Mouse (Mus musculus) cerebellum, postnatal 4 days (tissue): ENCODE data around the gene Apeh.
A peak's percentile ranks its signal among the peaks of the same experiment; 100 is the strongest.
"Not testable (repeated sequence)": the region's sequence is repeated elsewhere in the genome, so short reads cannot be mapped to it uniquely, and the experiment has no call there.

ENCODE experiments used
- DNase-seq, 2 experiments: peaks; one replicate each; pipeline ENCODE4 v3.0.0; 2022; ENCODE audit warnings: low spot score in 2 of 2, mixed read lengths in 1 of 2

Apeh gene

DNA sequence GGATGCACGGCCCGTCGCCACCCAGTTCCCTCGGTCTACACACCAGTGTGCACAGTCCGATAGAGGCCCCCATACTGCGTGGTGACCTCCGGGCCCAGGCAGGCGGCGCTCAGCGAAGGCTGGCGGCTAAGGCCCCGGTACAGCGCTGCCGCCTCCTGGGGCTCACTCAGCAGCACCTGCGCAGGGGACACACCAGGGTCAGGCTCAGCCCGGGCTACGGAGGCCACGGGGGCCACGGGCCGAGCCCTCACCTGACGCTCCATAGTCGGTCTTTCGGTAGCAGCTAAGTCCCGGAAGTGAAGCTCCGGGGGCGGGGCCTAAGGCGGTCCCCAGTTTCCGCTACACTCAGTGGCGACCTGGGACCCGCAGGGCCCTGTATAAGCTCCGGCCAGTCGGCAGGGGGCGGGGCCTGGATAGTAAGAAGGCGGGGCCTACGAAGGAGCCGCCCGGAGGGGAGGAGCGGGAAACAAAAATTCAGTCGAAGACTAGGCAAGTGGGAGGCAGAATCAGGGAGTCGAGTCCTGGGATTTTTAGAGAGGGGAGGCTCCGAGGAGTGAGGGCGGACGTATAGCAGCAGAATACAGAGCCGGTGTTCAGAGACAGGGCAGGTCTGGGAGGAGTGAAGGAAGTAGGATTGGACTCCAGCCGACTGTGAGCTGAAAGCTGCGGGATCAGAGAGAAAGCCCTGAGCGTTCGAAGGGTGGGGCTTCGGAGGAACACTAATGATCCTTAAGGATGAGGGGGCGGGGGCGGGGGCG, at the start of gene Apeh:
Gene Apeh, minus strand, starts transcription at position 423 of the 758 bp plus-strand sequence.
- DNase-seq, result peak; percentile 81 to 89

DNA sequence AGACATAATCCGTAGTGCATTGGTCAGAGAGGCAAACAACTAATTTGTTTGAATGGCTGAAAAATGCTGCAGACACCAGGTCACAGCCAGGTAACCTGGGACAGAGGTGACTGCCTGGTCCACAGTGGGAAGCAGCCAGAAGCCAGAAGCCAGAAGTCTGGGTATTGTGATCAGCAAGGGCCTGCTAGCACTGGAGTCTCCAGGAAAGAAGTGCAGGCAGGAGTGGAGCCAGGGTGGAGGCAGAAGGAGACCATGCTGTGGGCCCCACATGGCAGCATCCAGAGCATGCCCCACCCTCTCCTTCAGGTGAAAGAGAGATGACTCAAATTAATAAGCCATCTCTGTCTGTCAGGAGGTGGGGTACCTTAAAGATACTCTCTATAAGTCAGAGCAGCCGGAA, 49.1 kb upstream of the Apeh start:
- no peak for DNase-seq

DNA sequence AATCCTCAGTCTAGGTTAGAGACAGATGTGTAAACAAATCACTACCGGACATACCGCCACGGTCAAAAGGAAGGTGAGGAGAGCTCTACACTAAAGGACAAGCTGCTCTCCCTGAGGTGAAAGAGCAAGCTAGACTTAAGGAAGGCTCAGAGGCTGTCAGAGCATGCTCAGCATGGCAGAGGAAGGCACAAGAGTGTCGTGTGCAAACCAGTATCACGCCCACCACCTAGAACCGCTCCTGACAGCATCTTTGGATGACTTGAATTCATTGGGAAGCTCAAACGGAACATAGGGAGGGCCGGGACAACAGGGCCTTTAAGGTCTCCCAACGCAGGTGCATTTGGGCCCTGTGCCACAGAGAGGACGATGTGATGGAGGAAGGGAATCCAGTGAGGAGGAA, 47.0 kb upstream of the Apeh start:
- DNase-seq, result no peak

DNA sequence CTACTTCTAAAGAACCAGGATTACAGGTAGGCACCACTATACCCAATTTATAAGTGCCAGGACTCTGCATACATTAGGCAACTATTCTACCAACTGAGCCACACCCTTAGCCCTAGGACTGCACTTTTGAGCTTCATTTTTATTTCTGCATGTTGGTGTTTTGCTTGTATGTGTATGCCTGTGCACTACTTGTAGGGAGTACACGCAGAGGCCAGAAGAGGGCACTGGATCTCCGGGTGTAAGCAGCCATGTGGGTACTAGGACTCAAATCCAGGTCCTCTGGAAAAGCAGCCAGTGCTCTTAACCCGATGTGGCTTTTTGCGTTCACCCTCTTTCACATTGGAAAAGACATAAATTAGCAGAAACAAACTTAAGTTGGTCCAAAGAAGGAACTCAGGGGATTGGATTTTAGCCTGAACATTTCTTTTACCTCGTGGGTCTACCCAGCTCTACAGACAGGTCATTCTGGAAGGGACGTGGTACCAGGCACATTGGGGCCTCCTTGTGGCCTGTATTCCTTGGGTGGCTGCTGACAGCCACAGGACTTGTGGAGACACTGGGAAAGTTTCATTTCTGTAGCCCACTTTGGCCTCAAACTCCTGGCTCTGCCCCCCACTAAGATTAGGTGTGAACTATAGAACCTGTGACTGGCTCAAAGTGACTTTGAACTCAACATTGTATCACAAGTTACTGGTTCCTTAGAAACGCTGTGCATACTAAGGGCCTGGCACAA, 45.7 kb upstream of the Apeh start:
- no peak for DNase-seq

DNA sequence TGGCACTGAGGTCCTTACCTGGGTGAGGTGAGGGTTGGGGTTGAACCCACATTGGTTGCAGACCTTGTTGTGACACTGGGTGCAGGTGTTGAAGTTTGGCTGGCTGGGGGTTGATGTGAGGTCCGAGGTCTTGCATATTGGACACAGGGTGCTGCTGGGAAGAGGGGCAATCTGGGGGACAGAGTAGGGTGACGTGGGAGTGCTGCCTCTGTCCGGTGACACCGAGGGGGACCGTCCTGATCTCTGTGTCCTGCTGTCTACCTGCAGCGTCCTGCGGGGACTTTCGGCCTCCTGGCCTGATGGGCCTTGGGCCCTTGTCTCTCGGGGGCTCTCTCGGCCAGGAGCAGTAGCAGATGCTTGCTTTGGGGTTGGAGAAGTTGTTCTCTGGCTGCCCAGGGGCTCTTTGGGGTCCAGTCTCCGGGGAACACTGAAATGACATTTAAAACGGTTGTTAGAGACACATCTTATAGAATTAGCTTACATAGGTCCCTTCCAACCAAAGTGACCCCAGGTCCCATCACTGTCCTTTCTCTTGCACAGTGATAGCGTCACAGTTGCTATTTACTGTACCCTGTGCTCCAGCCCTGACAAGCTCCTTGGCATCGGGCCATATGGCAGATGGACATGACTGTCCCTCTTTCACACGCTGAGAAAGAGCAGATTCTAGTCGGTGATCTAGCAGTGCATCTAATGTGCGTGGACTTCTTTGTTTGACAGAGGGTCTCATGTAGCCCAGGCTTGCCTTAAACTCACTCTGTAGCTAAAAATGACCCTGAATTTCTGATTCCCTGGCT, 45.0 kb upstream of the Apeh start:
- peak; percentile 48 to 81 for DNase-seq

DNA sequence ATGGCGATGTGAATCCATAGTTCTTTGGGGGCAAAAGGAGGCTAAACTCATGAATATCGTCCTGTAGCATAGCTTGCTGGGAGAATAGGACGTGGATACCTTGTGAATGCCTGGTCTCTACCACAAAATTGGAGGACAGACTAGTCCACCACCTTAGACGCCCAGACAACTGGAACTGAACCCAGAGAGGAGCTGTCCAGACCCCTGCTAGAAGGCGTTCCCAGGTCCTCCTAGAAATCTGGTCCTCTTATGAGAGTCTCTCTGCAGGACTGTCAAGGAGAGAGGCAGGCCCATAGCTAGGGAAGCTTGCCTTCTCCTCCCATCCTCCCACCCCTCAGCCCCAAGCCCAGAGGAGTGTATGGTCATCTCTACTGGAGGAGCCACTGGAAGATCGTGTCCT, 43.7 kb upstream of the Apeh start:
- no peak for DNase-seq

DNA sequence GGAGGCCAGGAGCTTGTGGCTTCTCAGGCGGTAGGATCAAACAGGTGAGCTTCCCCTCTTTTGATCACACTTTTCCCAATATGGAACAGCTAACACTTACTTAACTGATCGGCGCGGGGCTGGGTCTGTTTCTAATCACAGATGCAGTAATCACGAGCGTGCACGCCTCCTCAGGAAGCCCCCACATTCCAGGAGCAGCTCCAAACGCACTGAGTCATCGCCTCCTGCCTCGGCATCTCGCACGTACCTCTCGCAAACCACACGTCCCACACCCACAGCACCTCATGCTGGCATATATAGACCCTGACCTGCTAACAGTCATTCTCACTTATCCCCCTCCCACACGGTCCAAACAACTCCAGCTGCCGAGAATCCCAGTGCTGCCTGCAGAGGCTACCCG, 43.1 kb upstream of the Apeh start:
- no peak for DNase-seq

DNA sequence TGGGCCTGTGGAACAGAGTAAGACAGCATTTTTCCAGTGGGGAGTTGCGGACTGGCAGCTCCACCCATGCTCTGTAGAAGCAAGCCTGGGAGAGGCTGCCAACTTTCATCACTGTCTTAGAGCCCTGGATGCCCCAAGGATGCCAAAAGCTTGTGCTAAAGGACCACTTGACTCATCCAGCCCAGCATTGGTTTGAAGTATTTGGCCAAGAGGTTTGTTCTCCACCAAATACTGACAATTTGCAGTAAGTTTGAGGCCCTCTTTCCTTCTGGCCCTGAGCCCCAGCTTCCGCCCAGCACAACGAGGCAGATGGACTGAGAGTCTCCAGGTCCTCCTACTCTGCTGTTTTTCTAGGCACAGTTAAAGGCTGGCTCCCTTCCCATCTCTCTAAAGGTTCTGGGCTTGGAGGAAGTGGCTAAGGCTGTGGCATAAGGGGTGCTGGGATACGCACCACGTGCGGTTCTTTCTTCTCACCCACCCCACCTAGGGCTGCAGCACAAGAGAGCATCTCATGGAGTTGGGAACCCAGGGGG, 42.6 kb upstream of the Apeh start:
- DNase-seq, result no peak

DNA sequence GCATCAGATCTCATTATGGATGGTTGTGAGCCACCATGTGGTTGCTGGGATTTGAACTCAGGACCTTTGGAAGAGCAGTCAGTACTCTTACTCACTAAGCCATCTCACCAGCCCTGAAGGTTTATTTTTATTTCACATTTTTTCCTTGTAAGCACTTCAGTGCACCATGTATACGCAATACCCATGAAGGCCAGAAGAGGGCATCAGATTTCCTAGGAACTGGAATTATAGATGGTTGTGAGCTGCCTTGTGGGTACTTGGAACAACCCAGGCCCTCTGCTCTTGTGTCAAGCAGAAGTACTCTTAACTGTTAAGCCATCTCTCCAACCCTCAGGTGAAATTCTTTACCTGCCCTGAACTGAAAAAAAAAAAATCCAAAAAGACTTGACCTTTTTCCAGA, 41.8 kb upstream of the Apeh start:
- no peak for DNase-seq

DNA sequence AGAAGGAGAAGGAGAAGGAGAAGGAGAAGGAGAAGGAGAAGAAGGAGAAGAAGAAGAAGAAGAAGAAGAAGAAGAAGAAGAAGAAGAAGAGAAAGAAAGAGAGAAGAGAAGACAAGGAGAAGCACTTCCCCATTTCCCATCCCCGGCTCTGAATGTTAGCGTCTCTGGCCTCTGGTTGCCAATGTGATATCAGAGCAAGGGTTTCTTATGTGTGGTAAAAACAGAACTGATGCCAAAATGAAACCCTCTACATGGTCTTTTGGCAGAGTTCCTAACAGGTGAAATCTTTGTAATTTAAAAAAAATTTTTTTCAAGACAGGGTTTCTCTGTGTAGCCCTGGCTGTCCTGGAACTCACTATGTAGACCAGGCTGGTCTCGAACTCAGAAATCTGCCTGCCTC, 41.3 kb upstream of the Apeh start:
- DNase-seq, result not testable (repeated sequence)

DNA sequence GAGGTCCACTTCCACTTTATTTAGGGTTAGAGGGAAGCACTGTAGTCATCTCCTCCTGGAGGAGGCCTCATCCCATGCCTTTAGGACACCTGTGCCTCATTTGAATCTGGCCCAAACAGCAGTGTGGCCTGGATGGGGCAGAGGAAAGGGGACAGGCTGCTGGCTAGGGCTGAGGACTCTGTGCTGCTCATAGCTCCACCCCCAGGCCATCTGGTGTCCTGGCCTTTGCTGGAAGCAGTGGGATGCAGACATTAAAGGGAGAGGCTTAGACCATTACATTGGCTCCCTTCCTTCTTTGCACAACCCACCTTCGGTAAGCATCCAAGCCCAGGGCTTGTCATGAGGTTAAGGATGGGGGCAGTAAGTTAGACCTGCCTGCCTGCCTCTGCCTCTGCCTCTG, 39.1 kb upstream of the Apeh start:
- peak in 1 of 2 experiments; percentile 50 for DNase-seq

DNA sequence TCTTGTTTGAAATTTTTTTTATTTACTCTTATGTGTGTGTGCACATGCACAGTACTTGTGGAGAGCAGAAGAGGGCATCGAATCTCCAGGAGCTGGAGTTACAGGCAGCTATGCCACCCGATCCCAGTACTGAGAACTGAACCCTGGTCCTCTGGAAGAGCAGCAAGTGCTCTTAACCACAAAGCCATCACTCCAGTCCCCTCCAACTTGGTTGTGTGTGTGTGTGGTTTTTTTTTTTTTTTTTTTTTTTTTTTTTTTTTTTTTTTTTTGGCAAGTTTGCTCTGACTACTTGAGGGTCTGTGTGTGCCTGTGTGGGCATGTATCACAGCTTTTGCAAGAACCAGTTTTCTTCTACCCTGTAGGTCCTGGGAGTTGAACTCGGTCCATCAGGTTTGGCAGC, 38.0 kb upstream of the Apeh start:
- no peak for DNase-seq

DNA sequence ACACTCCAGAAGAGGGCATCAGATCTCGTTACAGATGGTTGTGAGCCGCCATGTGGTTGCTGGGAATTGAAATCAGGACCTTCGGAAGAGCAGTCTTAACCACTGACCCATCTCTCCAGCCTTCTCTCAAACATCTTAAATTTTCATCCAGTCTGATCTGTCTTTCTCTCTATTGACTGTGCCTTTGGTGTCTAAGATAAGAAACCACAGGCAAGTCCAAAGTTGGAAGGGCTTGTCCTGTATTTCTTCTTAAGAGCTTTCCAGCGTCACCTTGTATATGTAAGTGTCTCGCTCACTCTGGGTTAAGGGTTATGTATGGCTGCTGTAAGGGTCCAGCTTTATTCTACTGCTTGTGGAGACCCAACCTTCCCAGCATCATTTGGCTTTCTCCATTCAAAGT, 37.1 kb upstream of the Apeh start:
- DNase-seq, result no peak

DNA sequence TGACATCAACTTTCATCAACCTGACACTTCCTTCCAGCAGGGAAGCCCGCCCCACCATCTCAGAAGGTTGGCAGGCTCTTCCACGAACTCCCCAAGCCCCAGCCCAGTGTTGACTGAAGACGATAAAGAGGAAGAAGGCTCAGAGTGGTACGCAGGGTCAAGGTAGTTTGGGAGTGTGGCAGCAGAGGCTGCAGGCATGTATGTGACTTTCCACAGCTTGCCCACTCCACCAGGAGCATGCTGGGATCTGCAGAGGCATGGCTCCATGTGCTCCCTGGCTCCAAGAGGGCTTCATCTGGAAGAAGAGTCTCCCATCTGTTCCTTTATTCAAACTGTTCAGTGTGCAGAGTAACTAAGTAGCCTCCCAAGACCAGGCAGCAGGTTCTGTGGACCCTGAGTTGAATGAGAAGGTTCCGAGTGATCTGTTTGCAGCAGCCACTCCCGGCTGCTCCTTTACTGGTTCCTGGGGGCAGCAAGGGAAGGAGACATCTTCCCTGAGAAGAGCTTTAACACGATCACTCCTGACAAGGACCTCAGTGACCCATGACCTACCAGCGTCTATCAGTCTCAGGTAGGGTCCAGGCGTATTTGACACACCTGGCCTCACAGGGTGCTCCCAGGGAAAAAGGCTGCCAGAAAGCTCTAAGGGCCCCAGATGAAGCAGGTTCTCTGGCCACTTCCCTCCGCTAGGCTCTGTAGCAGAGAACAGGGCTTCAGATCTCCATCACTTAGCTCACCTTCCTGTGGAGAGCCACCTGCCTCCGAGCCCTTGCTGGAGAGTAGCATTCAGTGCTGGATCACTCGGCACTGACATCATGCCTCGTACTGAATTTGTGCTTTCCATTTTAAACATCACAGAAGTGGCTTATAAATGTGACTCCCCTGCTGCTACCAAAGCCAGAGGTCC, 34.9 kb upstream of the Apeh start:
- no peak for DNase-seq

DNA sequence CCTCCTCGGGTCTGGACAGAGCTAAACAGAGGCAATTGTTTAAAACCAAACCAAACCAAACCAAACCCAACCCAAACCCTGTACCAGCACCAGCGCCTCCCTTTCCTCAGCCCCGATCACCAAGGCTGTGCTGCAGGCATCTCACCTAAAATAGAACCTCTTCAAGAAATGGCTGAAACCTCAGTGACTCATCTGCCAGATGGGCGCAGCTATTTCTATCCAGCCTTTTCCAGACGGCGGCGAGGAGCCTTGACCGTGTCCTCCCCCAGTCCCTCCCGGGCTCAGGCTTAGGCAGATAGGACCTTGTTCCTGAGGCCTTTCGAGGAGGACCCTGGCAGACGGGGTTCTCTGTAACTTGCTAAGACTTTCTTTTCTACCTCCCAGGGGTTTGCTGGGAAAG, 33.8 kb upstream of the Apeh start:
- no peak for DNase-seq

DNA sequence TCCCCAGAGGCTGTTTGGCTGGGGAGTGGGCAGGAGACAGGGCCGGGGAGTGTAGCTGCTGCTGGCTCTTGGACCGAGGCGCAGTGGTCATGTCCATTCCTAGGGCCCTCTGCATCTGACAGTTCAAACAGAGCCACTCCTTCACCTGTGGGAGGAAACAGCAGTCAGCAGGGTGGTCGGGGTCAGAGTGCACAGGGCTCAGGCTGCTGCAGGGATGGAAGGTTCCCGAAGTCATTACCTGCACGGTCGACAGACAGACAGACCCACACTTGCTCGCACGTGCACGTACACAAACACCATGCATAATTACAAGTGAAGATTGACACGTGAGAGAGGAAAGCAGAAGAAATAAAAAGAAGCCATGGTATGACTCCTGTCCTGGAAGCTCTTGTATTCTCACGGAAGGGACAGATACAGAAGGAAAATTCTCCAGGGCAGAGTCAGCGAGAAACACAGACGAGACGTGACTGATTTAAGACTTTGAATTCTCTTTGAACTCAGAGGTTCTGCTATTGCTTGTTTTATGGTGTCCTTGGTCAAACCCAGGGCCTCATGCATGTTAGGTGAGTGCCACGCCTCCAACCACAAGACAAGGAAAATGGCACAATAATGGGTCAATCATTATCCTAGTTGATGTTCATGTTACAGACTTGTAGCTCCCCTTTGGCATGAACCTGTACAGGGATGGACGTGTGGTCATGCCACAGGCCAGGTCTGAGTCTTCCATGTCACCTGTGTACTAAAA, 32.2 kb upstream of the Apeh start:
- DNase-seq, result no peak

DNA sequence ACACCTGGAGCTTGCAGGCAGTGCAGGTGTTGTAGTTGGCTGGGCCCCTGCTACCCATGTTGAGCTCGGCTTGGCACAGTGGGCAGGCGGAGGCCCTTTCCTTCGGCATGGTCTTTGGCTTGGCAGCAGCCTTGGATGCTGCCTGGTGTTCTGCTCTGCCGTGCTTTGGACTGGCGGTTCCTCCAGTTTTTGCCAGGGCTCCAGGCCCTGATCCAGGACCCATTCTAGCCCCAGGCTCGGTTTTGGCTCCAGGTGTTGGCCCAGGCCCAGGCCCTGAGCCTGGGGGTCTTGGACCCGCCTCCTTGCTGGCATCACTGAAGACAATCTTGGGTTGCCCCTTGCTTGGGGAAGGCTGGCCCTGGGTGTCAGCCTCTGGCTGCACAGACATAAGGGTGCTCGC, 31.3 kb upstream of the Apeh start:
- DNase-seq, result peak in 1 of 2 experiments; percentile 50

DNA sequence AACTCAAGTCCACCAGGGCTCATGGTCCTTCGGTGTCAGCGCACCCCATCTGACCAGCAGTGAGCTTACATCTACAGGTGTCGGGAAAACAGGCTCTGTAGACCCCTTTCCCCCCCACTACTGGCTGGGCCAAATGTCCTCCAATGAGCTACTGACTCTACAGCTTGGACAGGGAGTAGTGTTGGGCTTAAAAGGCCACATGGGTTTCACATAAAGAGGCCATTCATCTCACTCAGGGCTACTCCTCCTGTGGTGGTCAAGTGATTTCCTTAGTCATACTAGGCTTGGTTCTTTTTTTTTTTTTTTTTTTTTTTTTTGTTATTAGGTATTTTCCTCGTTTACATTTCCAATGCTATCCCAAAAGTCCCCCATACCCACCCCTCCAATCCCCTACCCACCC, 29.5 kb upstream of the Apeh start:
- no peak for DNase-seq

DNA sequence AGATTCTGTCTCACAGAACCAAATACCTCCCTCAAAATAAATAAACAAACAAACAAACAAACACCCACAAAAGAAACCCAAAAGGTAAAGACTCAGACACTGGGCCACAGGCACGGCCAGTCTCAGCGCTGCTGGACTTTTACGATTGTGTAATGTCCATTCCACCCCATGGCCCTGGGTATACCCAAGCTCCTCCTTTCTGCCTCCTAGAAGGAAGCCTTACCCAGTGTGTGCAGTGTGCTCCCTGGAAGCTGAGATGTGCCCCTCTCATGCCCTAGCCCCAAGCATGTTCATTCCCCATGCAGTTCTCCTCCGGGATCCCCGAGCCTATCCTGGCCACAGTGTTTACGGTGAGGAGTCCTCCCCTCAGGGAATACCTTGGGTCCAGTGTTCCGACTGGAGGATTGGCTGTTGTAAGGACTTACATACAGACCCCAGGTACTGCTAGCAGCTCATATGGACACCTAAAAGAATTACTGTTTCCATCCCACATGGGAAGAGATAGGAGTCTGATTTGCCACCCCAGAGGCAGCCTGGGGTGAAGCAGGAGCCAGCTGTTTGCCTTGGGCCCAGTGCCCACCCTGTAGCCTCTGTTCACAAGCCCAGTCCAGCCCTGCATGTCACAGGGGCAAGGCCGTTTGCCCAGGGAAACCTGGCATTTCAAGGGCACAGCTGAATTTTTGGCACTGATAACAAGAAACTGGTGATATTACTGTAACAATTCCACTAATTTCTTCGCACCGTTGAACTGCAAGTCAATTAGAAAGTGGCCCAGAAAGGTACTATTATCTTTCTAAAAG, 27.0 kb upstream of the Apeh start:
- no peak for DNase-seq

DNA sequence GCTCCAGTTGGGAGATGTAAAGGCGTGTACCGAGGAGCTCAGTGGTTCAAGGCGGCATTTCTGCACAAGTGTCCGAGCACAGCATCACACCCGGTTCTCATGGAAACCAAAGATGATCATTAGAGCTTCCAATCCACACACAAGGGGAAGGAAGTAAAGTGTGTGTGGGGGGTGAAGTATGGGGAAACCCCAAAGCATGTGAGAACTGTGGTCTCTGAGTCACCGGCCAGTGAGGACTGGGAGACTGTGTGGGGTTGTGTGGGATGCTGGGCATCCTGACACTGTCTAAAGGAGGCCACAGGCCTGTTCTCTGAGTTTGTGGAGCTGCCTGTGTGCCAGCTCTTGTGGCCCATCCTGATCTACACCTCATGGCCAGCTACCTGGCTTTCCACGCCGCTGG, 26.3 kb upstream of the Apeh start:
- no peak for DNase-seq
